Mouse (Mus musculus) forebrain, embryonic 14.5 days (tissue): ENCODE measurements around the gene Rora. TPM values are rescaled to one million over a fixed set of nuclear protein-coding genes. Genes with fewer than 3 reads are reported as not detected.
A peak's percentile ranks its signal among the peaks of the same experiment; 100 is the strongest.

Source experiments
- ATAC-seq: fragments of 200-750 bp; cut with Nextera tagmentation; 2 replicates; pipeline ENCODE4 v1.8.0; 2017; ENCODE audit warnings: mild to moderate bottlenecking, moderate library complexity
- DNase-seq: peaks from one replicate; pipeline ENCODE4 v3.0.0-alpha.2; 2015; ENCODE audit warnings: low spot score
- H3K27ac ChIP-seq: fragments of 300-500 bp; sonication (generic); 2 replicates; pipeline ENCODE4 v1.5.1; 2014; ENCODE audit warnings: low read depth, mild to moderate bottlenecking, control low read depth, low read length, moderate library complexity
- H3K27me3 ChIP-seq: fragments of 300-500 bp; sonication (generic); replicated peaks from 2 replicates; pipeline ENCODE4 v1.6.1; 2014; ENCODE audit warnings: low read length, control low read depth, mixed read lengths; ENCODE audit not compliant: control insufficient read depth, insufficient read depth
- H3K36me3 ChIP-seq: fragments of 300-500 bp; sonication (generic); 2 replicates; pipeline ENCODE4 v1.6.1; 2014; ENCODE audit warnings: low read length, control low read depth; ENCODE audit not compliant: control insufficient read depth, insufficient read depth
- H3K4me1 ChIP-seq: fragments of 300-500 bp; sonication (generic); 2 replicates; pipeline ENCODE4 v1.6.1; 2014; ENCODE audit warnings: antibody characterized with exemption, low read length, control low read depth; ENCODE audit not compliant: control insufficient read depth, insufficient read depth
- H3K4me2 ChIP-seq: fragments of 300-500 bp; sonication (generic); 2 replicates; pipeline ENCODE4 v1.6.1; 2014; ENCODE audit warnings: mild to moderate bottlenecking, control low read depth, low read length
- H3K4me3 ChIP-seq: fragments of 300-500 bp; sonication (generic); 2 replicates; pipeline ENCODE4 v1.5.1; 2014; ENCODE audit warnings: low read depth, low read length, control low read depth
- H3K9ac ChIP-seq: fragments of 300-500 bp; sonication (generic); 2 replicates; pipeline ENCODE4 v1.6.1; 2014; ENCODE audit warnings: mild to moderate bottlenecking, low read length, control low read depth, moderate library complexity
- H3K9me3 ChIP-seq: fragments of 300-500 bp; sonication (generic); replicated peaks from 2 replicates; pipeline ENCODE4 v1.6.1; 2016; ENCODE audit warnings: low read length, control low read depth, mixed read lengths; ENCODE audit not compliant: control insufficient read depth
- whole genome bisulfite sequencing: fragments of 180-500 bp; shearing (Covaris S2); extraction: QIAGEN DNeasy Blood & Tissue Kit; methylation state at CpG from one replicate; pipeline ENCODE4 v1.1.7; 2014; 5-methylcytosine and 5-hydroxymethylcytosine counted together
- polyA plus RNA-seq: library from polyadenylated mRNA; unstranded; fragments of >200 nt; fragmentation: Nextera tagmentation; extraction: Ambion mirVana; gene quantifications from 2 replicates; pipeline ENCODE4 v1.2.1, GENCODE M21; 2014

The Rora gene
- polyA plus RNA-seq, 1 experiment from 2014 or later = 15.2 TPM

DNA sequence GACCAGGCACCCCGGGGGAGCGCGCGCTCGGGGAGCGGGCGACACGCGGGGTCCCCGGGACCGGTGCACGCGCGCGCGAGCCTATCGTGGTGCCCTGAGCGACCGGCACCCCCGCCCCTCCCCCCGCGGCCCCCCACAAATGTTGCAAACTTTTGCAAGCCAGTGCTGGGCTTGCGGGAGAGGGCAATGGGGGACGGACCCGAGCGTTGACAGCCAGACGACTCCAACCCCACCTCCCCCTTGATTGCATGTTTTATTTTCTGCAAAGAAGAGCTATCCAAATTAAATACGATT, 400 bp downstream of the Rora start:
- Histone ChIP-seq H3K4me1 (peaks cover 4% of the 10 kb centered on the region), H3K9ac (peak overlapping the region; percentile 79), H3K36me3 (no peaks in the 10 kb centered on the region), H3K4me2 (peak overlapping the region; percentile 95), H3K27me3 (0 out of 2 replicates have a peak, but pooled peaks cover 5% of the 10 kb centered on the region), H3K4me3 (peak overlapping the region; percentile 69), H3K27ac (peak overlapping the region; percentile 88), H3K9me3 (no peaks in the 10 kb centered on the region)
- DNase-seq (no peak), ATAC-seq (peak; percentile 30)
- WGBS = under 1% methylated on average over 24 of the region's 28 CpGs

DNA sequence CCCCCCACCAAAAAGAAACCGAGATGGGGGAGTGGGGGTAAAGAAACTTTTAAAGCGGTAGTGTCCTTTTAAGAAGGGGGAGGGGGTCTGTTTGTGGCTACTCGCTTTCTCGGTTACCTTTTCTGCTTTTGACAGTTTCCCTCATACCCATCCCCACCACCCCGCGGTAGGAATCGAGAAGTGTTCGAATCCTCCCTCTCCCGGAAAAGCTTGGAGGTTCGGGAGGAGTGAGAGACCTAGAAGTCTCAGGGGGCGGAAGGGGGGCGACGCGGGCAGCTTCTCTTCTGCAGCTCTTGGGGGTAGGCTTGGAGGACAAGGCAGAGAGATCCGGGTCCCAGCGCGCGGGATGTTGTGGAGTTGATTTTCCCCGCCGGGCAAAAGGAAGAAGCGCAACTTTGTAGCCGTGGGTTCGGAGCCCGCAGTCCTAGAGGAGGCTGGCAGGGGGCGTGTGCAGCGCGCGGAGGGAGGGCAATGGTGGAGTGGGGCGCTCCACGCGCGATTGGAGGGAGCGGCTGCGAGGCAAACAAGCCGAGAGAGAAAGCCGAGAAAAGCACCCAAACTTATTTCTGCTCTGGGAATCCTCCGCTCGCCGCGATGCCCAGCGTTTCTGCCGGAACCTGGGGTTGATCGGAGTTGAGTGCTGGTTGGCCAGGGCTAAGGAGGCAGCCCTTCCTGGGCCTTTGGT, 889 bp downstream of the Rora start:
- WGBS = under 1% methylated on average over 42 of the region's 43 CpGs
- Histone ChIP-seq H3K27me3 (0 out of 2 replicates have a peak, but pooled peaks cover 5% of the 10 kb centered on the region), H3K27ac (no peak overlapping the region; the same call in 1 of the 2 replicates), H3K36me3 (no peaks in the 10 kb centered on the region), H3K9me3 (no peaks in the 10 kb centered on the region), H3K4me3 (peak overlapping the region; percentile 69), H3K4me2 (peak overlapping the region; percentile 95), H3K9ac (peak overlapping the region; percentile 79), H3K4me1 (peaks cover 4% of the 10 kb centered on the region)
- peak; percentile 35 for DNase-seq
- ATAC-seq = peak; percentile 35; the same call in 1 of the 2 replicates

DNA sequence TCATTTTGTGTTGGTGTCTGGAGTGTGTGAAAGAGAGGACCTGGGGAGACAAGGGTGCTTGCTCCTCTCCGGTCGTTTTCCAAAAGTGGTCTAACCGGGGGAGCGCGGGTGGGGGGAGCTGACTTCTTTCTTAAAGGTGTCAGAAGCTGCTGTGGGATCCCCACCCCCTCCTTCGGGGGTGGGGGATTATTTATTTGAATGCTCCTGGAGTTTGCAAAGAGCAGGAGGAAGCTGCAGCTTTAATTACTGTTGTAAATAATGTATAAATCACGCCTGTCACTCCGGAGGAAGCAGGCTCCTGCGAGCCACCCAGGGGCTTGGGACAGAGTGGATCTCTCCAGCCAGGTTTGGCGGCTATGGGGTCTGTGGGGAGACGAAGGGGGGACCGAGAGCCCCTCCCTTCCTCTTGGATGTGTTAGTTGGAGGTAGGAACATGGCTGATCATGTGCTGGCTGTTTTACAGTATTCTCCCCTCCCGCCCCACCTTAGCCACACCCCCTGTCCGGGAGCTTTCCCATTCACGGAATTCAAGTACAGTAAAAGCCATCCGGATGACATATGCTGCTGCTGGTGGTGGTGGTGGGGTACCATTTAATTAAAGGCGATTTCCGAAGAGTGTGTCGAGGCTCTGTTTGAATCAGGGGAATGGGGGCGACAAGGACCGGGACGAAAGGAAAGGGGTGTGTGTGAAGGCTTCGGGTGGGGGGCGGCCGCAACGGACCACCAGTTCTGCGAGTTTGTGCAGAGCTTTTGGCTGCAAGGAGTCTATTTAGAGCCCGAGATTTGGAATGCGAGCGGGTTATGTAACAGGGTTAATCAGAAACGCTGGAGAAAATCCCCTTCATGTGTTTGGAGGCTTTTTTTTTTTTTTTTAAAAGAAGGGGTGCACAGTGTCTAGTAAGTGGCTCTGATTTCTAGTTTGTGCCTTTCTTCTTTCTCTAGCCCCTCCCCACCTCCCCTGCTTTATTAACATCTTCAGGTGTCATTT, 1.7 kb downstream of the Rora start:
- peak overlapping the region; percentile 95 for H3K4me2 ChIP-seq
- H3K4me1 ChIP-seq = peaks cover 4% of the 10 kb centered on the region
- H3K4me3 ChIP-seq = peak overlapping the region; percentile 69
- peak overlapping the region; percentile 79 for H3K9ac ChIP-seq
- H3K27ac ChIP-seq = no peak overlapping the region
- 0 out of 2 replicates have a peak, but pooled peaks cover 5% of the 10 kb centered on the region for H3K27me3 ChIP-seq
- H3K36me3 ChIP-seq = no peaks in the 10 kb centered on the region
- H3K9me3 ChIP-seq = no peaks in the 10 kb centered on the region
- DNase-seq (peak; percentile 66), ATAC-seq (peak; percentile 33)
- WGBS = 2% methylated on average over 31 of the region's 31 CpGs

DNA sequence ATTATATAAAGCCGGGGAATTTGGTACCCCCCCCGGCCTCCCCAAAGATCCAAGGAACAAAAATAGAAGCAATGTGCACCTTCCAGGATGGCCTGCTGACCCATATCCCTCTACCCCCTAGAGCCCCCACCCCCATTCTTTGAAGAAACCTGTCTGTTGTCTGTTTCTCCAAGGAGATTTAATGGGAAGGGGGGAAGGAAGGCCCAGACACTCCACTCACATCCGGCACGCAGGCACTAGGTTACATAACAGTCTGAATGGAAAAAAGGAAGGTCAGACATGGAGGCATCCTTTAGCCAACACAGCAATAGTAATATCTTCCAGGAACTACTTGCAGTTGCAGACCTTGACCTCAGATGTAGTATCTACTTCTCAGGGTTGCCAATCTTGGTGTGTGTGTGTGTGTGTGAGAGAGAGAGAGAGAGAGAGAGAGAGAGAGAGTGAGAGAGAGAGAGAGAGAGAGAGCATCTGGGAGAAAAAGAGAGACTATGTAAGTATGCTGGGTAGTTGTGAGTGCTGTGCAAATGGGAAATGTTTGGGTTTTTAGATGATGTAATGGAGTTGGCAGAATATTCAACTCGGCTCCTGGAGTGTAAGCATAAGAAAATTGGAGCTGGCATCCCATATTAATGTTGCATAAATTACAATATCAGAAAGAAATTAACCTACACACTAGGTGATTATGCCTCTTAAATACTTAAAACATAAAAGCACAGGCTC, 2.6 kb downstream of the Rora start:
- H3K36me3 ChIP-seq = no peaks in the 10 kb centered on the region
- peak overlapping the region; percentile 95; the same call in 1 of the 2 replicates for H3K4me2 ChIP-seq
- 54% methylated on average over 5 of the region's 5 CpGs for WGBS
- no peak for ATAC-seq
- peaks cover 4% of the 10 kb centered on the region for H3K4me1 ChIP-seq
- no peak overlapping the region for H3K9ac ChIP-seq
- DNase-seq = peak; percentile 32
- H3K4me3 ChIP-seq = 0 out of 2 replicates have a peak overlapping the region, but pooled peaks have one; percentile 69
- no peak overlapping the region for H3K27ac ChIP-seq
- H3K9me3 ChIP-seq = no peaks in the 10 kb centered on the region
- 0 out of 2 replicates have a peak, but pooled peaks cover 5% of the 10 kb centered on the region for H3K27me3 ChIP-seq

DNA sequence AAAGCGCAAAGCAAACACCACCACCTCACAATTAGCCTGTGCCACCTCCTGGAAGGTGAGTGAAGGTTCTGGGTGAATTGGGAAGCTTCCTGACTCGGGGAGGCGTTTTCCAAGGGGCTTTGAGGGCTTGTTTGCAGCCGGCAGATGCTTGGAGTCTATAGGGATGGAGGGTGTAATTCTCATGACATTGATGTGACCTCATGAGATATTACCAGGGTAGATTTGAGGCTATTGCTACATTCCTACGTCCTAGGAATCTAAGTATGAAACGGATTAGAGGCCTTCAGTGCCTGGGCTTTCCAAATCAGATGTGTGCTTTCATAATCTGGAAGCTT, 3.2 kb downstream of the Rora start:
- 41% methylated on average over 6 of the region's 6 CpGs for WGBS
- no peak for ATAC-seq
- Histone ChIP-seq H3K27me3 (0 out of 2 replicates have a peak, but pooled peaks cover 5% of the 10 kb centered on the region), H3K27ac (no peak overlapping the region), H3K9ac (no peak overlapping the region), H3K4me3 (no peak overlapping the region), H3K36me3 (no peaks in the 10 kb centered on the region), H3K4me2 (no peak overlapping the region), H3K4me1 (peaks cover 4% of the 10 kb centered on the region), H3K9me3 (no peaks in the 10 kb centered on the region)
- no peak for DNase-seq

DNA sequence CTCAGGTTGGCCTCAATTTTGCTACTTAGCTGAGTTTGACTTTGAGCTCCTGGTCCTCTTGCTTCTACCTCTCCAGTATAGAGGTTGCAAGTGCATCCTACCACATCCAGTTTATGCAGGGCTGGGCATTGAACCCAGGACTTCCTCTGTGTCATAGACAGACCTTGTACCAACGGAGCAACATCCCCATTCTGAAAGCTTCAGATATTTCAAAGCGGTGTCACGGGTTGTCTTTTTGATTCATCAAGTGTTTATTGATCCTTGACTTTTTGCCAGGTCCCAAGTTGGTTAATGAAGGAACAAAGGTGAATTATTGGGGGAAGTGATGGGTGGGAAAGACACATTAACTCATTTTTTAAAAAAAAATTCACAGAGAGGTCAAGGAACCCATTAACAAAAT, 17.1 kb downstream of the Rora start:
- WGBS = 88% methylated on average over 3 of the region's 3 CpGs
- Histone ChIP-seq H3K4me1 (no peaks in the 10 kb centered on the region), H3K27me3 (no peaks in the 10 kb centered on the region), H3K36me3 (no peaks in the 10 kb centered on the region), H3K9me3 (no peaks in the 10 kb centered on the region), H3K4me3 (no peak overlapping the region), H3K9ac (no peak overlapping the region), H3K27ac (no peak overlapping the region), H3K4me2 (no peak overlapping the region)
- DNase-seq (no peak), ATAC-seq (no peak)

DNA sequence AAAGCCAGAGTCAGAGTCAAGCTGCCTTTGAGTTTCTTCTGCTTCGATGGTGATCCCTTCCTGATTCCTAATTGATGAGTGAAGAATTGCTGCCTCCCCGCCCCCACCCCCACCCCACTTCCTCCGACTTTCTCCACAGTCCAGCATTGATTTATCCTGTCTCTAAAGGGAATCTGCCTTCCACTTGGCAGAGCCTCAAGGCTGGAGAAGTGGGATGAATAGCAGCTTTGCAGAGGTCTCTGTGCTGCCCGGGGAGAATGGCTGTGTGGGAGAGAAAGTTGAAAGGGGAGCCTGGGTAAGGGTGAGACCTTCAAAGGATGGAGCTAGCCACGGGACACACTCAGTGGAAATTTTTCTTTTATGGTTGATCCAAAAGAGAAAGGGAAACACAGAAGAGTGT, 18.9 kb downstream of the Rora start:
- H3K4me3 ChIP-seq = no peak overlapping the region
- 47% methylated on average over 5 of the region's 5 CpGs for WGBS
- no peaks in the 10 kb centered on the region for H3K36me3 ChIP-seq
- ATAC-seq = no peak
- H3K9ac ChIP-seq = no peak overlapping the region
- no peaks in the 10 kb centered on the region for H3K27me3 ChIP-seq
- no peaks in the 10 kb centered on the region for H3K4me1 ChIP-seq
- H3K27ac ChIP-seq = no peak overlapping the region
- H3K4me2 ChIP-seq = no peak overlapping the region
- H3K9me3 ChIP-seq = no peaks in the 10 kb centered on the region
- DNase-seq = no peak

DNA sequence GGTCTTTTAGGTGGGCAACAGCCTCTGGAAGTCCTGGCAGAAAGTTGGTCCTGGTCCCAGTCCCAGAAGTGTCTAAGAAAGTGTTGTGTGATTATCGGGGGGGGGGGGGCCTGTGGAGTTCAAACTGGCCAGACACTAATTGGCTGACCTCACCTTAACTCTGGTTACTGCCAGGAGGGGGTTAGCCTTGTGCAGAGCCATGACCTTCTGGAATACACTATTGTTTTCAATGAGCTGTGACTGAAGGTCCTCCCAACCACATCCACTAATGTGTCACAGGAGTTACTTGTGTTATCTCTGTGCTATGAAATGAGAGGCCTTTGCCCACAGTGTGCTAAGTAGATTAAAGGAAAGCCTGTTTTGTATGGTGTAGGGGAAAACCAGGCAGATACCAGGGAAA, 19.6 kb downstream of the Rora start:
- Histone ChIP-seq H3K4me3 (no peak overlapping the region), H3K4me1 (no peaks in the 10 kb centered on the region), H3K27me3 (no peaks in the 10 kb centered on the region), H3K27ac (no peak overlapping the region), H3K9me3 (no peaks in the 10 kb centered on the region), H3K4me2 (no peak overlapping the region), H3K36me3 (no peaks in the 10 kb centered on the region), H3K9ac (no peak overlapping the region)
- DNase-seq = no peak
- ATAC-seq = no peak
- 70% methylated on average over 1 of the region's 1 CpGs for WGBS
